Mouse (Mus musculus): Measurements from ENCODE around the gene Ttc23.

GRCm38 (mm10) chr7:67605114-67605513 is 42.1 kb upstream of the Ttc23 start:
- TF ChIP-seq CTCF (IDR thresholded peaks at IDR 0.05) (no peak), EP300 (IDR thresholded peaks at IDR 0.05) (no peak)
